Mouse (Mus musculus): ENCODE data around the gene Ing1.

GRCm38 (mm10) chr8:11534494-11534893 is 20.9 kb upstream of the Ing1 start:
- TF ChIP-seq FLI1 (IDR thresholded peaks at IDR 0.05; ENCODE audit: low read length) = no peak
- no peak for TF ChIP-seq GATA1 (IDR thresholded peaks at IDR 0.05; ENCODE audit: borderline replicate concordance, low read length)

Measured in megakaryocyte, embryonic 14.5 days (primary cell).